Mouse (Mus musculus): Measurements from ENCODE around the gene Tars. TPM values are rescaled to one million over a fixed set of nuclear protein-coding genes. Genes with fewer than 3 reads are reported as not detected.

Tars gene
- total RNA-seq, 1 experiment from 2014 or later = 127 TPM

- no peak for ATAC-seq (replicated peaks; ENCODE audit: low read depth, poor library complexity, severe bottlenecking)
Observed at GRCm38 (mm10) chr15:11364795-11365194, 34.7 kb downstream of the Tars start.

- no peak for ATAC-seq (replicated peaks; ENCODE audit: low read depth, poor library complexity, severe bottlenecking)
Observed at GRCm38 (mm10) chr15:11364112-11364511, 35.4 kb downstream of the Tars start.

GRCm38 (mm10) chr15:11361824-11362223 is 37.6 kb downstream of the Tars start:
- no peak for ATAC-seq (replicated peaks; ENCODE audit: low read depth, poor library complexity, severe bottlenecking)

- no peak for ATAC-seq (replicated peaks; ENCODE audit: low read depth, poor library complexity, severe bottlenecking)
Observed at GRCm38 (mm10) chr15:11360888-11361287, 38.6 kb downstream of the Tars start.

- ATAC-seq (replicated peaks; ENCODE audit: low read depth, poor library complexity, severe bottlenecking) = no peak
Observed at GRCm38 (mm10) chr15:11357501-11357900, 42.0 kb downstream of the Tars start.

- no peak for ATAC-seq (replicated peaks; ENCODE audit: low read depth, poor library complexity, severe bottlenecking)
Observed at GRCm38 (mm10) chr15:11355865-11356264, 43.6 kb downstream of the Tars start.

GRCm38 (mm10) chr15:11339467-11340180 is 59.8 kb downstream of the Tars start:
- ATAC-seq (replicated peaks; ENCODE audit: low read depth, poor library complexity, severe bottlenecking) = no peak

Measured in common myeloid progenitor, adult 5-6 weeks (primary cell).